Mouse (Mus musculus) urinary bladder, adult 18-20 months (tissue): Measurements from ENCODE around the gene Pigh.

Experiments
- DNase-seq, 2 experiments: peaks; one replicate each; pipeline ENCODE4 v3.0.0; 2022; ENCODE audit warnings: low spot score in 2 of 2, mixed read lengths in 2 of 2

The Pigh gene

GRCm38 (mm10) chr12:79067526-79067925 is 21.9 kb downstream of the Pigh start:
- DNase-seq = no peak

- DNase-seq = no peak
Measured at GRCm38 (mm10) chr12:79066431-79066830, 23.0 kb downstream of the Pigh start.

- DNase-seq = no peak
Measured at GRCm38 (mm10) chr12:79064451-79064850, 25.0 kb downstream of the Pigh start.

- peak in 1 of 2 experiments; percentile 29 for DNase-seq
Measured at GRCm38 (mm10) chr12:79060766-79061652, 28.4 kb downstream of the Pigh start.

GRCm38 (mm10) chr12:79060134-79060533 is 29.3 kb downstream of the Pigh start:
- DNase-seq = no peak

- DNase-seq = no peak
Measured at GRCm38 (mm10) chr12:79059573-79059972, 29.9 kb downstream of the Pigh start.

GRCm38 (mm10) chr12:79055276-79055675 is 34.2 kb downstream of the Pigh start:
- no peak for DNase-seq

GRCm38 (mm10) chr12:79052073-79052472 is 37.4 kb downstream of the Pigh start:
- DNase-seq = no peak

GRCm38 (mm10) chr12:79050545-79051212 is 38.8 kb downstream of the Pigh start:
- peak in 1 of 2 experiments; percentile 39 for DNase-seq

GRCm38 (mm10) chr12:79049807-79050206 is 39.6 kb downstream of the Pigh start:
- no peak for DNase-seq

GRCm38 (mm10) chr12:79048898-79049297 is 40.6 kb downstream of the Pigh start:
- no peak for DNase-seq

- DNase-seq = peak; percentile 27 to 48
Measured at GRCm38 (mm10) chr12:79047203-79047602, 42.2 kb downstream of the Pigh start.

- DNase-seq = no peak
Measured at GRCm38 (mm10) chr12:79046171-79046570, 43.3 kb downstream of the Pigh start.

GRCm38 (mm10) chr12:79044668-79045067 is 44.8 kb downstream of the Pigh start:
- DNase-seq = no peak

GRCm38 (mm10) chr12:79041436-79041835 is 48.0 kb downstream of the Pigh start:
- peak in 1 of 2 experiments; percentile 57 for DNase-seq

GRCm38 (mm10) chr12:79040201-79040827 is 49.1 kb downstream of the Pigh start:
- no peak for DNase-seq

- DNase-seq = no peak
Measured at GRCm38 (mm10) chr12:79039708-79040107, 49.7 kb downstream of the Pigh start.

- DNase-seq = no peak
Measured at GRCm38 (mm10) chr12:79035349-79035748, 54.1 kb downstream of the Pigh start.

GRCm38 (mm10) chr12:79034331-79034730 is 55.1 kb downstream of the Pigh start:
- DNase-seq = no peak
